Mouse (Mus musculus) limb, embryonic 15.5 days (tissue): ENCODE data around the gene Hoxa4. TPM values are rescaled to one million over a fixed set of nuclear protein-coding genes. Genes with fewer than 3 reads are reported as not detected.

Experiments used
- ATAC-seq: fragments of 200-750 bp; cut with Nextera tagmentation; 2 replicates; pipeline ENCODE4 v1.8.0; 2017; ENCODE audit warnings: low read depth, moderate TSS enrichment; ENCODE audit not compliant: insufficient number of reproducible peaks, low FRiP score, low TSS enrichment
- H3K27ac ChIP-seq: fragments of 300-500 bp; sonication (generic); 2 replicates; pipeline ENCODE4 v1.5.1; 2015; ENCODE audit warnings: moderate library complexity, mild to moderate bottlenecking, inconsistent platforms
- H3K27me3 ChIP-seq: fragments of 300-500 bp; sonication (generic); 2 replicates; pipeline ENCODE4 v1.6.1; 2015; ENCODE audit warnings: inconsistent platforms
- H3K36me3 ChIP-seq: fragments of 300-500 bp; sonication (generic); 2 replicates; pipeline ENCODE4 v1.6.1; 2015; ENCODE audit warnings: inconsistent platforms
- H3K4me1 ChIP-seq: fragments of 300-500 bp; sonication (generic); 2 replicates; pipeline ENCODE4 v1.6.1; 2015; ENCODE audit warnings: inconsistent platforms
- H3K4me2 ChIP-seq: fragments of 300-500 bp; sonication (generic); 2 replicates; pipeline ENCODE4 v1.6.1; 2015; ENCODE audit warnings: mild to moderate bottlenecking, inconsistent platforms
- H3K4me3 ChIP-seq: fragments of 300-500 bp; sonication (generic); 2 replicates; pipeline ENCODE4 v1.5.1; 2015; ENCODE audit warnings: mild to moderate bottlenecking, inconsistent platforms
- H3K9ac ChIP-seq: fragments of 300-500 bp; sonication (generic); 2 replicates; pipeline ENCODE4 v1.6.1; 2015; ENCODE audit warnings: inconsistent platforms
- H3K9me3 ChIP-seq: fragments of 300-500 bp; sonication (generic); 2 replicates; pipeline ENCODE4 v1.6.1; 2016; ENCODE audit warnings: inconsistent platforms
- WGBS: fragments of 180-500 bp; shearing (Covaris S2); methylation state at CpG from one replicate; pipeline ENCODE4 v1.1.7; 2015; 5-methylcytosine and 5-hydroxymethylcytosine counted together
- polyA plus RNA-seq: library from polyadenylated mRNA; unstranded; fragments of >200 nt; fragmentation: Nextera tagmentation; extraction: Ambion mirVana; gene quantifications from 2 replicates; pipeline ENCODE4 v1.2.1, GENCODE M21; 2015

Gene Hoxa4
- polyA plus RNA-seq, 1 experiment from 2014 or later = 0.52 TPM

DNA sequence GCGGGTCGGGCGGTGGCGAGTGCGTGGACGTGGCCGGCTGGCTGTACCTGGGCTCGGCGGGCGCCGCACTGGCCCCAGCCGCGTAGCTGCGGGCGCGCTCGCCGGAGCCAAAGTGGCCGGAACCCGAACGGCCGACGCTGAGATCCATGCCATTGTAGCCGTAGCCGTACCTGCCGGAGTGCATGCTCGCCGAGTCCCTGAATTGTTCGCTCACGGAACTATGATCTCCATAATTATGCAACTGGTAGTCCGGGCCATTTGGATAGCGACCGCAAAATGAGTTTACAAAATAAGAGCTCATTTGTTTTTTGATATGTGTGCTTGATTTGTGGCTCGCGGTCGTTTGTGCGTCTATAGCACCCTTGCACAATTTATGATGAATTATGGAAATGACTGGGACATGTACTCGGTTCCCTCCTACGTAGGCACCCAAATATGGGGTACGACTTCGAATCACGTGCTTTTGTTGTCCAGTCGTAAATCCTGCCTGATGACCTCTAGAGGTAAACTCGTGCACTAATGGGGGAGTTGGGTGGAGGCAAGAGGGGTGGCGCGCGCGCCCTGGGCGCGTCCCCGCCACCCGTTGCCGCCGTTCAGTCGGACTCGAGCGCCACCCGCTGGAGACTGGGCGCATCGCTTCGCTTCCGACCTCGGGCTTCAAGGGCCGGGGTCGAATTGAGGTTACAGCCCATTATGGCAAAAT lies 12.6 kb upstream of the Hoxa4 start, which contains the start of gene Hoxa5:
Gene Hoxa5 (minus strand): TSS at position 538 of the 703 bp plus-strand sequence.
- no peaks in the 10 kb centered on the region for H3K9me3 ChIP-seq
- H3K4me1 ChIP-seq = peaks cover 50% of the 10 kb centered on the region
- peak within 1 kb of the TSS; percentile 49 for H3K4me3 ChIP-seq
- 6% methylated on average over 65 of the region's 65 CpGs for WGBS
- no peak within 1 kb of the TSS for H3K27ac ChIP-seq
- H3K9ac ChIP-seq = peak within 1 kb of the TSS; percentile 42; the same call in 1 of the 2 replicates
- H3K4me2 ChIP-seq = peak within 1 kb of the TSS; percentile 95
- H3K27me3 ChIP-seq = peaks cover 71% of the 10 kb centered on the region
- ATAC-seq = no peak
- H3K36me3 ChIP-seq = peaks cover 8% of the 10 kb centered on the region; the same call in 1 of the 2 replicates

DNA sequence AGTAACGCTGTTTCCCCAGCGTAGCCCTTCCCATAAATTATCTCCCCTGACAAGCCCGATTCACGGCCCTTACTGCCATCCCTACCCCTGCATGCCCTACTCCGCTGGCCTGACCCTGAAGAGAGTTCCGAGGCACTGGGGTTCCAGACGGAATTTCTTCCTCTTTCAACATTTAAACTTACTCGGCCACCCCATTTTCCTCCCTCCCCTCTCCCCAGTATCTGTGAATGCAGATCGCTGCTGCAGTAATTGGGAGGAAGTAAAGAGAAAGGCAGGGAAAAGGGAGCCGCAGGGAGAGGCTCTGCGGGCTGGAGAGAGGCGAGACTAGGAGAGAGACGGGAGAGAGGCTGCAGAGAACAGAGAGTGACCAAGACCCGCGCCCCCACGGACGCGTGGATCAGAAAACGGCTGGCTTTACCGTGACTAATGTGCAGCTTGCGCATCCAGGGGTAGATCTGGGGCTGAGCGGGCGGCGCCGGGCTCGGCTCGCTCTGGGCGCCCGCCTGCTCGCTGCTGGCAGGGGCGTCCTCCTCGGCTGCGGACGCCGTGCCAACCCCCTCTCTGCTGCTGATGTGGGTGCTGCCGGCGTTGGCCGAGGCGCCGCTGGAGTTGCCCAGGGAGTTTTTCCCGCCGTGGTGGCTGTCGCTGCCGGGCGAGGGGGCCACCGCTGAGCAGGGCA lies 12.0 kb upstream of the Hoxa4 start:
- Histone ChIP-seq H3K27me3 (peaks cover 70% of the 10 kb centered on the region), H3K9me3 (no peaks in the 10 kb centered on the region), H3K36me3 (peaks cover 8% of the 10 kb centered on the region; the same call in 1 of the 2 replicates), H3K4me3 (peak overlapping the region; percentile 49), H3K27ac (no peak overlapping the region), H3K9ac (peak overlapping the region; percentile 42; the same call in 1 of the 2 replicates), H3K4me1 (peaks cover 43% of the 10 kb centered on the region), H3K4me2 (peak overlapping the region; percentile 95)
- peak; percentile 37; the same call in 1 of the 2 replicates for ATAC-seq
- 11% methylated on average over 46 of the region's 46 CpGs for WGBS

DNA sequence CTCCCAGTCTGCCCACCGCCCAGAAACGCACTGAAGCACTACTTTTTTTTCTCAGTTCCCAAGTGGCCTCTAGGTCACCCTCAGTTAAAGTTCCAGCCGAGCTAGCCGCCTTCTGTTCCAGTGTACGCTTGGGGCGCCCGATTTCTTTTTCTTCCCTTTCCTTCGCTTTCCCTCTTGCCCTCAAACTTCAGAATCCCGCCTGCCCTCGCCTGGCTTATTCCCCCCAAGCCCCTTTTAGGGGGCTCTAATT lies 11.5 kb upstream of the Hoxa4 start:
- WGBS = 44% methylated on average over 10 of the region's 10 CpGs
- H3K27ac ChIP-seq = no peak overlapping the region
- H3K27me3 ChIP-seq = peaks cover 68% of the 10 kb centered on the region

DNA sequence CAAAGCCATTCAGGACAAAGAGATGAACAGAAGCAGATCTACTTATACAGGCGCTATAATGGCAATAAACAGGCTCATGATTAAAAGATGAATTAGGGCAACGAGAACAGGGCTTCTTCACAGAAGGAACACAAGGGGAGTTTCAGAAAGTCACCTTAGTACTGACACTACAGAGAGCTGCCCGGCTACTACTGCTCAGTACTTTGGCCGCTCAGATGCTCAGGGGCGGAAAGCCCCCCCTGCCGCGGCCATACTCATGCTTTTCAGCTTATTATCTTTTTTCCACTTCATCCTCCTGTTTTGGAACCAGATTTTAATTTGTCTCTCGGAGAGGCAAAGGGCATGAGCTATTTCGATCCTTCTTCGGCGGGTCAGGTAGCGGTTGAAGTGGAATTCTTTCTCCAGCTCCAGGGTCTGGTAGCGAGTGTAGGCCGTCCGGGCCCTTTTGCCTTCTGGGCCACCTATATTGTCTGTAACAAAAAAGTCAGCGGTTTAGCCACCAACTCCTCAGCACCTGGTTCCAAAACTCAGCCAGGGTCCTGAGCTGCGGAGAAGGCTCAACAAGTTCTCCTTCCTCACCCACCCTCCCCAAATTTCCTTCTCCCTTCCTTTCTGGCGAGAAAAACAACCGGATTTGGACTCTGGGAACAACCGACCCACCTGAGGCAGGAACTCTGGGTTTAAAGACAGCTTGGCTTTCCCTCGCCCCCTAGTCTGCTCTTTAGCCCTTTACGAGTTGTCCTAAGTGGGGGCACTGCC lies 11.0 kb upstream of the Hoxa4 start:
- Histone ChIP-seq H3K27ac (no peak overlapping the region), H3K36me3 (peaks cover 8% of the 10 kb centered on the region; the same call in 1 of the 2 replicates), H3K9me3 (no peaks in the 10 kb centered on the region), H3K4me2 (peak overlapping the region; percentile 95; the same call in 1 of the 2 replicates), H3K27me3 (peaks cover 71% of the 10 kb centered on the region), H3K4me1 (peaks cover 37% of the 10 kb centered on the region), H3K4me3 (peak overlapping the region; percentile 49), H3K9ac (no peak overlapping the region)
- 61% methylated on average over 22 of the region's 22 CpGs for WGBS
- no peak for ATAC-seq

More for the DNA sequence above, 11.5 kb upstream of the Hoxa4 start:
- Histone ChIP-seq H3K36me3 (peaks cover 8% of the 10 kb centered on the region; the same call in 1 of the 2 replicates), H3K4me3 (peak overlapping the region; percentile 49), H3K9me3 (no peaks in the 10 kb centered on the region), H3K9ac (no peak overlapping the region), H3K4me2 (peak overlapping the region; percentile 95), H3K4me1 (peaks cover 39% of the 10 kb centered on the region)
- no peak for ATAC-seq

- WGBS = 71% methylated on average over 1 of the region's 1 CpGs
- no peaks in the 10 kb centered on the region for H3K9me3 ChIP-seq
- no peak overlapping the region for H3K4me2 ChIP-seq
- peaks cover 8% of the 10 kb centered on the region; the same call in 1 of the 2 replicates for H3K36me3 ChIP-seq
- no peak overlapping the region for H3K4me3 ChIP-seq
- H3K4me1 ChIP-seq = peaks cover 29% of the 10 kb centered on the region
- peaks cover 75% of the 10 kb centered on the region for H3K27me3 ChIP-seq
- ATAC-seq = no peak
- H3K27ac ChIP-seq = no peak overlapping the region
- no peak overlapping the region for H3K9ac ChIP-seq
Observed at GRCm38 (mm10) chr6:52201269-52201668, 9.7 kb upstream of the Hoxa4 start.

DNA sequence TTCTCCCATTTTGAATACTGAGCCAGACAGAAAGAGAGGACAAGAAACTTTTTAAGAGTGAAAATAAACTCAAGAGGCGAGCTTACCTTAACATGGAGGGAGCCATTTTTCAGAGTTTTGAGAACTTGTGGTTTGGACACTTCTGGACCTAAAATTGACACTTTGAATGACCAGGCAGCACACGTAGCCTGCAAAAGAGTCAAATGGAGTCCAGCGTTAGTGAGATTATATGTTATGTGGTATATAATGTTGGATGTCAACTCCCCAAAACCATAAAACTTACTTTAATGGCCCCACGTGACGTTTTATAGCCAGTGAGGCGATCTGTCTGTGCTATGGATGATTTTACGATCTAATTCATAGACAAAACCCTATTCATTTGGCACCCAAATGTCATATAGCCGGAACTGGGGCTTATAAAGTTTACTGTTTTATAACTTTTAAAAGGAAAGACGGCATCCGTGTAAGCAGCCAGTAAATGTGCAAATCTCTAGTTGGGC lies 9.2 kb upstream of the Hoxa4 start:
- H3K9ac ChIP-seq = no peak overlapping the region
- H3K27me3 ChIP-seq = peaks cover 76% of the 10 kb centered on the region
- H3K36me3 ChIP-seq = peaks cover 8% of the 10 kb centered on the region; the same call in 1 of the 2 replicates
- peaks cover 25% of the 10 kb centered on the region for H3K4me1 ChIP-seq
- 0 out of 2 replicates have a peak overlapping the region, but pooled peaks have one; percentile 0 for H3K4me2 ChIP-seq
- ATAC-seq = no peak
- no peak overlapping the region for H3K4me3 ChIP-seq
- WGBS = 46% methylated on average over 10 of the region's 10 CpGs
- H3K27ac ChIP-seq = no peak overlapping the region
- no peaks in the 10 kb centered on the region for H3K9me3 ChIP-seq

DNA sequence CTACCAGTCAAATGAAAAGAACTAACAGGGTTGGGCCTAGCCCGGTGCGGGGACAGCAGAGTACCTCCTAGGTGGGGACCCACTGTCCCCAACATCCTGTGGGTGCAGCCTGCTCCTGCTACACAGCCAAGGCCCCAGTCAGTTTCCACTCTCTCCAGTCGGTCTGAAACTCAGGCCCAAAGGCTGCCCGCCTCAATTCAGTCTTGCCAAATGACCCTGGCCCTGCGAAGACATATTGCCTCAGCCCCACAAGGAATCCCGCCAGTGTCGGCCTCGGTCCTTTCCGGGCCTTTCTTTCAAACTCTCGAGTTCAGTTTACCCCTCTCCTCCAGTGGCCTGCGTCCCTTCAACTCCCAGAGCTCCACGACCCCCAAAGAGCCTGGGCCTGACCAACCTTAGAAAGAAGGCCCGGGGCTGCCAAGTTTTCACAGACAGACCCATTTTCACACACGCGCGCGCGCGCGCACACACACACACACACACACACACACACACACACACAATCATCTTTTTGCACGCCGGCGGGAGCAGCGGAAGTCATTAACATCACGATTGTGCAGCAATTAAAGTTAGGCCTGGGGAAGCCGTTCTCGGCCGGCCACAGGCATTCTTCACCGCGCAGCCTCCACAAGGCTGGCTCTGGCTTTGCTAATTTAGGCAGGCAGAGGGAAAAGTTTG lies 8.7 kb upstream of the Hoxa4 start:
- no peak overlapping the region for H3K4me3 ChIP-seq
- peaks cover 23% of the 10 kb centered on the region for H3K4me1 ChIP-seq
- no peak overlapping the region for H3K27ac ChIP-seq
- H3K9ac ChIP-seq = no peak overlapping the region
- 50% methylated on average over 30 of the region's 30 CpGs for WGBS
- H3K9me3 ChIP-seq = no peaks in the 10 kb centered on the region
- ATAC-seq = no peak
- 0 out of 2 replicates have a peak overlapping the region, but pooled peaks have one; percentile 0 for H3K4me2 ChIP-seq
- peaks cover 5% of the 10 kb centered on the region; the same call in 1 of the 2 replicates for H3K36me3 ChIP-seq
- H3K27me3 ChIP-seq = peaks cover 73% of the 10 kb centered on the region

- peaks cover 74% of the 10 kb centered on the region for H3K27me3 ChIP-seq
- H3K4me2 ChIP-seq = no peak overlapping the region
- H3K27ac ChIP-seq = no peak overlapping the region
- no peaks in the 10 kb centered on the region for H3K9me3 ChIP-seq
- H3K4me1 ChIP-seq = peaks cover 7% of the 10 kb centered on the region
- WGBS = 33% methylated on average over 10 of the region's 10 CpGs
- H3K4me3 ChIP-seq = no peak overlapping the region
- H3K9ac ChIP-seq = no peak overlapping the region
- 0 out of 2 replicates have a peak, but pooled peaks cover under 1% of the 10 kb centered on the region for H3K36me3 ChIP-seq
- no peak for ATAC-seq
Observed at GRCm38 (mm10) chr6:52197271-52197670, 5.7 kb upstream of the Hoxa4 start.

GRCm38 (mm10) chr6:52196811-52197210 lies 5.3 kb upstream of the Hoxa4 start:
- 67% methylated on average over 9 of the region's 9 CpGs for WGBS
- peaks cover 78% of the 10 kb centered on the region for H3K27me3 ChIP-seq
- H3K4me1 ChIP-seq = peaks cover 12% of the 10 kb centered on the region
- no peaks in the 10 kb centered on the region for H3K36me3 ChIP-seq
- ATAC-seq = no peak
- H3K9ac ChIP-seq = no peak overlapping the region
- no peaks in the 10 kb centered on the region for H3K9me3 ChIP-seq
- no peak overlapping the region for H3K4me3 ChIP-seq
- no peak overlapping the region for H3K27ac ChIP-seq
- H3K4me2 ChIP-seq = no peak overlapping the region

GRCm38 (mm10) chr6:52194690-52195089 lies 3.1 kb upstream of the Hoxa4 start:
- peaks cover 78% of the 10 kb centered on the region for H3K27me3 ChIP-seq
- no peak overlapping the region for H3K9ac ChIP-seq

More at GRCm38 (mm10) chr6:52194690-52195089, 3.1 kb upstream of the Hoxa4 start:
- Histone ChIP-seq H3K4me3 (no peak overlapping the region), H3K27ac (no peak overlapping the region), H3K36me3 (no peaks in the 10 kb centered on the region), H3K4me2 (no peak overlapping the region), H3K9me3 (no peaks in the 10 kb centered on the region), H3K4me1 (peaks cover 24% of the 10 kb centered on the region)
- WGBS = 54% methylated on average over 10 of the region's 10 CpGs
- ATAC-seq = no peak
